Mouse (Mus musculus) heart, adult 8-10 months (tissue): ENCODE results near the gene Rcan1. TPM values are rescaled to one million over a fixed set of nuclear protein-coding genes. Genes with fewer than 3 reads are reported as not detected.

Source experiments
- DNase-seq: peaks from one replicate; pipeline ENCODE4 v3.0.0; 2022; ENCODE audit warnings: low spot score
- total RNA-seq, 4 experiments: library from RNA; stranded (reverse); gene quantifications; 2 replicates each; pipeline ENCODE4 v1.2.4; 2022

Gene Rcan1
- total RNA-seq, 4 experiments from 2014 or later, result 51.0 to 123 (median 71.2) TPM

- no peak for DNase-seq
Measured at GRCm38 (mm10) chr16:92353295-92353694, 117.4 kb downstream of the Rcan1 start.

GRCm38 (mm10) chr16:92348941-92349340 lies 121.7 kb downstream of the Rcan1 start:
- no peak for DNase-seq

- DNase-seq, result peak; percentile 68
Measured at GRCm38 (mm10) chr16:92346297-92346916, 124.3 kb downstream of the Rcan1 start.

- DNase-seq, result peak; percentile 82
Measured at GRCm38 (mm10) chr16:92345177-92345576, 125.5 kb downstream of the Rcan1 start.

Other genes with a start within 250 kb of the Rcan1 start
- not detected for gene Kcne2, start 178.5 kb downstream of the Rcan1 start, total RNA-seq
- gene Smim11, start 169.6 kb downstream of the Rcan1 start, total RNA-seq, result 10 to 100 TPM; 84.4 to 94.5 (median 88.3) TPM
- gene Fam243, start 149.4 kb downstream of the Rcan1 start, total RNA-seq, result under 1 TPM; 0.24 to 0.86 (median 0.42) TPM
- 1 to 10 TPM; 2.7 to 7.8 (median 4.7) TPM for gene Kcne1, start 111.4 kb downstream of the Rcan1 start, total RNA-seq
- gene Clic6, start 14.9 kb upstream of the Rcan1 start, total RNA-seq, result under 1 TPM; 0.34 to 0.63 (median 0.41) TPM